Mouse (Mus musculus) frontal cortex, postnatal 25 days (tissue): ENCODE measurements around the gene Rpl36a-ps1.

ENCODE experiments used
- DNase-seq, 2 experiments: peaks; one replicate each; pipeline ENCODE4 v3.0.0; 2022; ENCODE audit warnings: low spot score in 2 of 2

Rpl36a-ps1 gene

DNA sequence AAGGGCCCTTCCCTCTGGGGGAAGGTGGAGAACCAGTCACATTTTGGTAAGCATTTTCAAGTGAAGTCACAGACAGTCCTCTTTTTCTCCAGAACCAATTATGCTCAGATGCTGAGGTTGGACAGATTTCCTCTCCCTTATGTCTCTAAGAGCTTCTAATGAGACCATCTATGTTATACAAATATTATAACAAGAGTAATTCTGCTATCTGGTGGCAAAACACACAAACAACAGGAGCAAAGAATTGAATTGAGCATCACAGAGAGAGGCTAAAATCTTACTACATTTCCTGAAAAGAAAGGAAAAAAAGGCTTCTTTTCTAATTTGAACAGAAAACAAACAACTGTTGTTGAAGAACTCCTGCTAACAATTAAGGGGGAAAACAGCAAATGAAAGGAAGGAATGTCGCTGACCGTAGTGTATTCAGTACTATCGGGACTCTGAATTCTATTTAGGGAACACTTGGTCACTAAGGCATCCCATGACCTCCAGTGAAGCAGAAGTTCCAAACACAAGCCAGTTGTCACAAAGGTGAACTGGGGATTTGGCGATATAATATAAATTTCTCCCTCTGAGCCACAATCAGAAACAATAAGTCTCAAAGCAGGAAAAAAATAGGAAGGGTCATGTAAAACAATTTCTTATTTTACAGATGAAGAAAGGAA lies 42.4 kb downstream of the Rpl36a-ps1 start:
- DNase-seq, result no peak
